Mouse (Mus musculus): ENCODE data around the gene Rap2a. TPM values are rescaled to one million over a fixed set of nuclear protein-coding genes. Genes with fewer than 3 reads are reported as not detected.

Gene Rap2a
- total and polyA plus RNA-seq, 3 experiments: 1.3 to 1.5 (median 1.4) TPM

DNA sequence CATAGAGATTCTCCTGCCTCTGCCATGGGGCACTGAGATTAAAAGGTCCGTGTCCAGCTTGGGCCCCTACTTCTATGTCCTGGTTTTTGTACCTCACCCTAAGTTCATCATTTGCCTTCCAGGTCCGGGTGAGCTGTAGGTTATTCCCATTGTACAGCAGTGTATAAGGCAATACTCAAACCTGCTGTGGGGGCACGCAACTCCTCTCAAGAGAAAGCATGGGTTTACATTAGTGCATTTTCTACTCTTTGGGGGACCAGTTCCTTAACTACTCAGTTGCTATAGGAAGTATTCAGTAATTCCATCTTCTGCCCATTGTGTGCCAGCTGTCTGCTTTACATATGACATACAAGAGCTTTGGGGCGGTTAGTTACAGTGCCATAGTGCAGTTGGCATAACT lies 2.7 kb downstream of the Rap2a start:
- Histone ChIP-seq H3K9ac (ENCODE audit: insufficient read depth, low read depth) (no peak overlapping the region), H3K36me3 (replicated peaks in 1 of 2; ENCODE audit: control insufficient read depth in 1 of 2, insufficient read depth in 1 of 2, low read length in 1 of 2) (no peaks in the 10 kb centered on the region), H3K4me3 (replicated peaks in 1 of 3; ENCODE audit: low read depth in 2 of 3, low read length in 2 of 3, poor library complexity in 1 of 3) (no peak overlapping the region), H3K9me3 (replicated peaks; ENCODE audit: low read length) (no peaks in the 10 kb centered on the region), H3K79me2 (replicated peaks; ENCODE audit: control insufficient read depth, extremely low read depth, insufficient read depth, poor library complexity, severe bottlenecking) (no peaks in the 10 kb centered on the region), H3K4me2 (ENCODE audit: insufficient read depth, low read depth, poor library complexity, severe bottlenecking) (no peak overlapping the region), H3K27me3 (replicated peaks) (no peaks in the 10 kb centered on the region), H3K27ac (ENCODE audit: insufficient read depth, low read depth) (no peak overlapping the region), H3K4me1 (ENCODE audit: control insufficient read depth in 1 of 2, insufficient read depth in 2 of 2) (peaks cover 0 to 13% of the 10 kb centered on the region in 2 experiments; a peak in 3 of 4 replicates)
- DNase-seq (ENCODE audit: extremely low read depth): no peak
- dilution Hi-C loops (cut with MboI; ENCODE audit: extremely low pct_ligation_motif_present, extremely low pct_unique_long_range_greater_than_20kb, low sequenced_read_pairs) (no loop called here), in situ Hi-C loops (cut with MboI; ENCODE audit: low pct_ligation_motif_present, low pct_unique_long_range_greater_than_20kb, low sequenced_read_pairs) (no loop called here)
- TF ChIP-seq POLR2AphosphoS2 (IDR thresholded peaks at IDR 0.05; ENCODE audit: low read depth, low read length) (no peak), ETS1 (conservative IDR thresholded peaks at IDR 0.05; ENCODE audit: low read depth, low read length) (no peak), JUND (conservative IDR thresholded peaks at IDR 0.05; ENCODE audit: low read depth, low read length) (no peak), SMC3 (IDR thresholded peaks at IDR 0.05; ENCODE audit: low read depth, low read length) (no peak), NRF1 (IDR thresholded peaks at IDR 0.05; ENCODE audit: low read depth, low read length) (no peak), ZMIZ1 (IDR thresholded peaks at IDR 0.05; ENCODE audit: low read depth, low read length) (no peak)

DNA sequence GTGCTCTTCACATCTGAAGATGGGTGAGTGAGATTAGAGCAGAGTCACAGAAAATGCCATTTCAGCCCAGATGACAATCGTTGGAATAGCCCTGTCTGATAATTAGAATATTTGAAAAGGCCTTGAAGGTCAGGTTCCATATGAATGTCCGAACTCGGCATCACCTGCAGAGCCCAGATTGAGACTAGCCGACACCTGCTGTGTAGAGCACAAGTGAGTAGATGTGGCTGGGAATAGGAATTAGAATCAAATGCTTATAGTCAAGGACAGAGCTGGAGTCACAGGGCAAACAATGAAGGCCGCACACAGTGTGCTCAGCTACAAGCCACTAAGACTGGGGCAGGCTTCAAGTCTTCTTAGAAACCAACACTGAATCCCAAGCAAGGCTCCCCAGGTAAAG lies 6.3 kb downstream of the Rap2a start:
- in situ Hi-C loops (cut with MboI; ENCODE audit: low pct_ligation_motif_present, low pct_unique_long_range_greater_than_20kb, low sequenced_read_pairs): no loop called here
- no peak overlapping the region for H3K27ac ChIP-seq (ENCODE audit: insufficient read depth, low read depth)
- DNase-seq (ENCODE audit: extremely low read depth): no peak
- dilution Hi-C loops (cut with MboI; ENCODE audit: extremely low pct_ligation_motif_present, extremely low pct_unique_long_range_greater_than_20kb, low sequenced_read_pairs): no loop called here
- H3K9me3 ChIP-seq (replicated peaks; ENCODE audit: low read length): no peaks in the 10 kb centered on the region
- no peaks in the 10 kb centered on the region for H3K36me3 ChIP-seq (replicated peaks in 1 of 2; ENCODE audit: control insufficient read depth in 1 of 2, insufficient read depth in 1 of 2, low read length in 1 of 2)
- TF ChIP-seq CTCF (conservative IDR thresholded peaks at IDR 0.05 in 1 of 2, IDR thresholded peaks at IDR 0.05 in 1 of 2; ENCODE audit: low read depth in 2 of 2, low read length in 2 of 2) (no peak), SIN3A (IDR thresholded peaks at IDR 0.05; ENCODE audit: low read length) (no peak), MYC (IDR thresholded peaks at IDR 0.05; ENCODE audit: low read depth, low read length) (no peak), ZKSCAN1 (IDR thresholded peaks at IDR 0.05; ENCODE audit: borderline replicate concordance, low read depth, low read length) (no peak), JUN (IDR thresholded peaks at IDR 0.05; ENCODE audit: insufficient read depth, low read depth, low read length) (no peak), ETS1 (conservative IDR thresholded peaks at IDR 0.05; ENCODE audit: low read depth, low read length) (no peak), KAT2A (IDR thresholded peaks at IDR 0.05; ENCODE audit: insufficient replicate concordance, low read length) (no peak), MXI1 (IDR thresholded peaks at IDR 0.05; ENCODE audit: low read depth, low read length) (no peak), UBTF (IDR thresholded peaks at IDR 0.05; ENCODE audit: low read depth, low read length) (no peak), RCOR1 (conservative IDR thresholded peaks at IDR 0.05; ENCODE audit: low read depth, low read length) (no peak), NELFE (IDR thresholded peaks at IDR 0.05; ENCODE audit: low read depth, low read length) (no peak), MAX (IDR thresholded peaks at IDR 0.05; ENCODE audit: low read length) (no peak), USF2 (conservative IDR thresholded peaks at IDR 0.05; ENCODE audit: low read depth, low read length) (no peak), ZNF384 (IDR thresholded peaks at IDR 0.05; ENCODE audit: low read depth, low read length) (no peak), IRF4 (IDR thresholded peaks at IDR 0.05; ENCODE audit: low read depth, low read length) (no peak), MEF2A (IDR thresholded peaks at IDR 0.05; ENCODE audit: borderline replicate concordance, low read depth, low read length) (no peak), RAD21 (IDR thresholded peaks at IDR 0.05; ENCODE audit: low read depth, low read length) (no peak)
- H3K4me2 ChIP-seq (ENCODE audit: insufficient read depth, low read depth, poor library complexity, severe bottlenecking): no peak overlapping the region
- no peaks in the 10 kb centered on the region for H3K79me2 ChIP-seq (replicated peaks; ENCODE audit: control insufficient read depth, extremely low read depth, insufficient read depth, poor library complexity, severe bottlenecking)
- H3K9ac ChIP-seq (ENCODE audit: insufficient read depth, low read depth): no peak overlapping the region
- no peaks in the 10 kb centered on the region; a peak in 1 of 4 replicates for H3K4me1 ChIP-seq (ENCODE audit: control insufficient read depth in 1 of 2, insufficient read depth in 2 of 2)
- H3K27me3 ChIP-seq (replicated peaks): no peaks in the 10 kb centered on the region
- H3K4me3 ChIP-seq (replicated peaks in 1 of 3; ENCODE audit: low read depth in 2 of 3, low read length in 2 of 3, poor library complexity in 1 of 3): no peak overlapping the region

All from CH12.LX (cell line).